Mouse (Mus musculus) left cerebral cortex, postnatal 10 days (tissue): Measurements from ENCODE around the gene Kcnk4. TPM values are rescaled to one million over a fixed set of nuclear protein-coding genes. Genes with fewer than 3 reads are reported as not detected.
"Not testable (repeated sequence)": the region's sequence is repeated elsewhere in the genome, so short reads cannot be mapped to it uniquely, and the experiment has no call there.

ENCODE experiments used
- DNase-seq, 2 experiments: peaks; one replicate each; pipeline ENCODE4 v3.0.0; 2021 to 2022; ENCODE audit warnings: low spot score in 2 of 2, mixed read lengths in 1 of 2; ENCODE audit errors: extremely low spot score in 1 of 2
- intact Hi-C: fragments of 180-260 bp; cut with DNase I; formaldehyde crosslinking; loops from one replicate; pipeline ENCODE4 v1.15.1; 2025
- microRNA-seq: library from miRNA; unstranded; fragments of <30 nt; microRNA quantifications from one replicate; pipeline ENCODE4 v1.2.0, GENCODE M21; 2022
- total RNA-seq, 2 experiments: library from RNA; stranded (reverse); gene quantifications; 2 replicates each; pipeline ENCODE4 v1.2.3; 2021

Kcnk4 gene
- total RNA-seq, 2 experiments from 2014 or later = 36.6 to 38.1 TPM

DNA sequence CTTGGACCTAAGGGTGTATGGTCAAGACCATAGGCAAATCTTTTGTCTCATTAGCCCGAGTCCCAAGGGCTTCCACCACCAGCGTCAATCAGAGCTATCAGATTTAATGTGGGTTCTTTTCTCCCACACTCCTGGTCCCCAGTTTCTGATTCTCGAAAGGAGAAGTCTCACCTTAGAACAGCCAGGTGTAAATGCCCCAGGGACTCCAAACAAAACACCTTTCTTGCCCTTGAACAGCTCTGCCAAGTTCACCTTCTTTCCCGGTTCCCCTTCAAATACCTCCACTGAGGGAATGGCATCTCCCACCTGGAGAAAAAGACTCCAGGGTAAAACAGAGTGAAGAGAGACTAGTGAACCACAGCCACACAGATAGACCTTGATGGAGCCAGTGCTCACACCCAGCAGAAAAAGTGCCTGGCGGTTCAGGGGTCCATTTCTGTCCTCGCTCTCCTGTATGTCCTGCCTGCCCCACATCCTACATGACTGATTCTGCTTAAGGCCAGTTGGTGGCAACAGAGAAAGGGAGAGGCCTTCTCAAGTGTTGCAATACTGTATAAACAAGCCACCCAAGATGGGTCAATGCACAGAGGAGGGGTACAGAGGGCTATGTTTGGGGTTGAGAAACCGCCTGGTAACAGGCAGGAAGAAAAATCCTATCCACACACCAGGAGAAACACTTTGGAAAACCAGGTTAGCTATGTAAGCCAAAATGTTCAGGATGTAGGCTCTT lies 26.3 kb downstream of the Kcnk4 start:
- DNase-seq = no peak
- intact Hi-C loops = no loop called here

- intact Hi-C loops = no loop called here
- DNase-seq = no peak
Measured at GRCm38 (mm10) chr19:6907094-6907493, 27.2 kb downstream of the Kcnk4 start.

- no peak for DNase-seq
- intact Hi-C loops = no loop called here
Measured at GRCm38 (mm10) chr19:6906199-6906598, 28.1 kb downstream of the Kcnk4 start.

DNA sequence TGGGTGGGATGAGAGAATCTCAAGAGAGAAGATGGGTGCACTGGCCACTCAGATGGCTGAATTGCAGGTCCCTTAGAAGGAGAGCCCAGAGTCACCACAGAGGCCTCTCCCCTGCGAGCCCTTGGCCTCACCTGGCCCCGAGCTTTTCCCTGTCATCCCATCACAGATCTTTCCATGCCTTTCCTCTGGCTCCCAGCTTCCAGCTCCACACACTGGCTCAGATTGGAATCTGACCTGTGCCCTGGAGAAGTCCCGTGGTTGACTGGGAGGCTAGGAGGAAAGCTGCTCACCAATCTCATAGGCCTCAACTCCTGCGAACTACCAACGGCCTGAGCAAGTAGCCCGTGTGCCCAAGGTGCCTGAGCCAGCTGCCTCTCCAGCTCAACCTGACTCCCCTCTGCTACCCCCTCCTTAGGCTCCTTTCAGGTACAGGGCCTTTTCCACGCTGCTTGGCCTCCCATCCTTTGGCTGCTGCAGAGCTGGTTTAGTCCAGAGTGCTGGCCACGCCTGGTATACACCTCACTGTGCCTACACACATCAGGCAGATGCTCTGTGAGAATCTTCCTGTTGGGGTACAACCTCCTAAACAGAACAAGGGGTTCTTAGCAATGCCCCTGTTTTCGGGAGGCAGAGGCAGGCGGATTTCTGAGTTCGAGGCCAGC lies 28.7 kb downstream of the Kcnk4 start:
- intact Hi-C loops = no loop called here

GRCm38 (mm10) chr19:6904846-6905245 lies 29.5 kb downstream of the Kcnk4 start:
- intact Hi-C loops = no loop called here
- no peak for DNase-seq

More for the DNA sequence above, 28.7 kb downstream of the Kcnk4 start:
- no peak for DNase-seq

- intact Hi-C loops = no loop called here
- DNase-seq = no peak
Measured at GRCm38 (mm10) chr19:6903031-6903430, 31.3 kb downstream of the Kcnk4 start.

DNA sequence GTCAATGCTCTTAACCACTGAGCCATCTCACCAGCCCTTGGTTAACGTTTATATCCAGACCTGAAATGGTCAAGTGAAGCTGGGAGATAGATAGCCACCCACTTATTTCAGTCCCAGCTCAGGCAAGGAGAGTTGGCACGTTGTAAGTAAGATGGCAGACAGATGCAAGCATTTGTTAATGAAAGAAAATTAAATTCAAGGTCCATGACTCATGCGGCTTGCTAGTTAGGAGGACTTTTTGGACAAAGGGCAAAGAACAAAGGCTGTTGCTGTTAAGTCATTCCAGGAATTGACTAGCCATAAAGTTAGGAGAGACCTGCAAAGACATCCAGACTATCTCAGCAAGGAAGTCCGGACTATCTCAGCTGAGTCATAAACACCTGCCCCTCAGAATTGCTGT lies 34.7 kb downstream of the Kcnk4 start:
- DNase-seq = no peak
- intact Hi-C loops = no loop called here

- intact Hi-C loops, DNase-seq: not testable (repeated sequence)
Measured at GRCm38 (mm10) chr19:6895608-6896305, 38.6 kb downstream of the Kcnk4 start.

- intact Hi-C loops = no loop called here
- no peak for DNase-seq
Measured at GRCm38 (mm10) chr19:6893731-6894451, 40.4 kb downstream of the Kcnk4 start.

GRCm38 (mm10) chr19:6892512-6892911 lies 41.8 kb downstream of the Kcnk4 start:
- DNase-seq = no peak
- intact Hi-C loops = no loop called here

DNA sequence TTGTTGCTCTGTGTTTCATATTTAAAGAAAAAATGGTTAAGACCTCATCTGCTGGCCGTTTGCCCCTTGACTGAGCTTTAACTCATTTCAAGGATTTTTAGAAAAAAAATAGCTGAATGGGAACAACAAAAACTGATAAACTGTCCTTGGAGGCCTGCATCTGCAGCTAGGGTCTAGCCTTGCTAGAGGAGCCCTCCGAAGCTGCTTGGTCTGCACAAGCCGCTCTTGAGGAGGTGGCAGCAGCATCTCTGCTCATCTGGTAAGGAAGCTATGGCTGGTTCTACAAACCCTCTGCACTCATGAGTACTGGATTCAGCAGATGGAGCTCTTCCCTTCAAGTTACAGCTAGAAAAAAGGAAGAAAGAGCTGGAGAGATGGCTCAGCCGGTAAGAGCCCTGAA lies 56.4 kb downstream of the Kcnk4 start:
- no peak for DNase-seq
- intact Hi-C loops = no loop called here

- intact Hi-C loops = no loop called here
- DNase-seq = no peak
Measured at GRCm38 (mm10) chr19:6876799-6877198, 57.5 kb downstream of the Kcnk4 start.

DNA sequence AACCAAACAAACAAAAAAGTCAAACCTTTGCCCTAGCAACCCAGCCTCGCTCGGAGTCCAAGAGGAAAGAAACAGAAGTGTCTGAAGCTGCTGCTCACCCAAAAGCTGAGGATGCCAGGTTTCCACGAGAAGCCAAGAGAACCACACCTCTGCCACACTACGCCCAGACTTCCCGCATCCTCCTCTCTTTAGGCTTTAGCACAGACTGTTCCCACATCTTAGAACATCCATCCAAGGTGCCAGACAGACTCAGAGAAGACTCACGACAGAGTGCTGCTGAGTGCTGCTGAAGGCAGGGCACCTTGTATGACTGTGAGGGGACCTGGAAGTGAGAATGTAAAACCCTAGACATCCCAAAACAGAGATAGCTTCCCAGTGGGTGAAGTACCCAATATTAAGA lies 58.5 kb downstream of the Kcnk4 start:
- DNase-seq = no peak
- intact Hi-C loops = no loop called here

DNA sequence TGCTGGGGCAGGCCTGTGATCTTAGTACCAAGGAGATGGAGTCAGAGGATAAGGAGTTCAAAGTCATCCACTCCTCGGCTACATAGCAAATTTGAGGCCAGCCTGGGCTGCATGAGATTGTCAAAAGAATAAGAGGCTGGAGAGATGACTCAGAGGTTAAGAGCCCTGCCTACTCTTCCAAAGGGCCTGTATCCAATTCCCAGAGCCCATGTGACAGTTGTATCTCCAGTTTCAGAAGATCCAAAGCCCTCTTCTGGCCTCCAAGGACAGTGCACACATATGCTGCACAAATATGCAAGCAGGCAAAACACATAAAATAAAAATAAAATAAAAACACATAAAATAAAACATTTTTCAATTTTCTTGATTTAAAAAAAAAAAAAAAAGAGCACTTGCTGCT lies 60.1 kb downstream of the Kcnk4 start:
- intact Hi-C loops = no loop called here
- DNase-seq = no peak

Small RNA genes lying within 50 kb of the gene (microRNA-seq; reads per million reads assigned to microRNA genes)
- 11.8 reads per million, percentile 33 among the genes with 10 or more reads in this experiment for gene Mir6990

Other genes with a start within 250 kb of the Kcnk4 start
- gene Rps6ka4, start 93.9 kb downstream of the Kcnk4 start, total RNA-seq = 10 to 100 TPM; 25.7 to 31.1 TPM
- gene Ccdc88b, start 76.3 kb downstream of the Kcnk4 start, total RNA-seq = 1 to 10 TPM; 1.3 TPM
- 10 to 100 TPM; 42.5 to 49.6 TPM for gene Trmt112, start 24.8 kb downstream of the Kcnk4 start, total RNA-seq
- 100 to 1,000 TPM; 280 to 318 TPM for gene Prdx5, start 24.4 kb downstream of the Kcnk4 start, total RNA-seq
- 10 to 100 TPM; 41.4 to 43.5 TPM for gene Esrra, start 12.7 kb downstream of the Kcnk4 start, total RNA-seq
- 10 to 100 TPM; 14.0 to 20.6 TPM for gene Catsperz, start 9.1 kb downstream of the Kcnk4 start, total RNA-seq
- 10 to 100 TPM; 40.4 to 42.8 TPM for gene Bad, start 7.3 kb upstream of the Kcnk4 start, total RNA-seq
- gene Gpr137, start 8.0 kb upstream of the Kcnk4 start, total RNA-seq = 10 to 100 TPM; 78.7 to 79.5 TPM
- 10 to 100 TPM; 97.2 to 98.4 TPM for gene Ppp1r14b, start 40.5 kb upstream of the Kcnk4 start, total RNA-seq
- 10 to 100 TPM; 11.2 to 11.6 TPM for gene Plcb3, start 42.0 kb upstream of the Kcnk4 start, total RNA-seq
- gene Fkbp2, start 46.0 kb upstream of the Kcnk4 start, total RNA-seq = 10 to 100 TPM; 65.3 to 65.5 TPM
- 10 to 100 TPM; 72.6 to 72.8 TPM for gene Vegfb, start 53.1 kb upstream of the Kcnk4 start, total RNA-seq
- gene Dnajc4, start 58.1 kb upstream of the Kcnk4 start, total RNA-seq = 10 to 100 TPM; 15.8 to 19.4 TPM
- gene Nudt22, start 61.6 kb upstream of the Kcnk4 start, total RNA-seq = 1 to 10 TPM; 9.2 to 9.5 TPM
- 10 to 100 TPM; 20.2 to 20.8 TPM for gene Trpt1, start 61.6 kb upstream of the Kcnk4 start, total RNA-seq
- 1 to 10 TPM; 3.7 to 5.5 TPM for gene Fermt3, start 85.0 kb upstream of the Kcnk4 start, total RNA-seq
- 100 to 1,000 TPM; 136 TPM for gene Stip1, start 105.5 kb upstream of the Kcnk4 start, total RNA-seq
- gene Macrod1, start 122.3 kb upstream of the Kcnk4 start, total RNA-seq = 1 to 10 TPM; 8.0 to 8.9 TPM
- 10 to 100 TPM; 23.0 to 26.0 TPM for gene Flrt1, start 171.2 kb upstream of the Kcnk4 start, total RNA-seq